Mouse (Mus musculus) thymus, postnatal 4 days (tissue): ENCODE measurements around the gene Zfp451.
"Not testable (repeated sequence)": the region's sequence is repeated elsewhere in the genome, so short reads cannot be mapped to it uniquely, and the experiment has no call there.

Source experiments
- DNase-seq: peaks from one replicate; pipeline ENCODE4 v3.0.0; 2021

Gene Zfp451

DNA sequence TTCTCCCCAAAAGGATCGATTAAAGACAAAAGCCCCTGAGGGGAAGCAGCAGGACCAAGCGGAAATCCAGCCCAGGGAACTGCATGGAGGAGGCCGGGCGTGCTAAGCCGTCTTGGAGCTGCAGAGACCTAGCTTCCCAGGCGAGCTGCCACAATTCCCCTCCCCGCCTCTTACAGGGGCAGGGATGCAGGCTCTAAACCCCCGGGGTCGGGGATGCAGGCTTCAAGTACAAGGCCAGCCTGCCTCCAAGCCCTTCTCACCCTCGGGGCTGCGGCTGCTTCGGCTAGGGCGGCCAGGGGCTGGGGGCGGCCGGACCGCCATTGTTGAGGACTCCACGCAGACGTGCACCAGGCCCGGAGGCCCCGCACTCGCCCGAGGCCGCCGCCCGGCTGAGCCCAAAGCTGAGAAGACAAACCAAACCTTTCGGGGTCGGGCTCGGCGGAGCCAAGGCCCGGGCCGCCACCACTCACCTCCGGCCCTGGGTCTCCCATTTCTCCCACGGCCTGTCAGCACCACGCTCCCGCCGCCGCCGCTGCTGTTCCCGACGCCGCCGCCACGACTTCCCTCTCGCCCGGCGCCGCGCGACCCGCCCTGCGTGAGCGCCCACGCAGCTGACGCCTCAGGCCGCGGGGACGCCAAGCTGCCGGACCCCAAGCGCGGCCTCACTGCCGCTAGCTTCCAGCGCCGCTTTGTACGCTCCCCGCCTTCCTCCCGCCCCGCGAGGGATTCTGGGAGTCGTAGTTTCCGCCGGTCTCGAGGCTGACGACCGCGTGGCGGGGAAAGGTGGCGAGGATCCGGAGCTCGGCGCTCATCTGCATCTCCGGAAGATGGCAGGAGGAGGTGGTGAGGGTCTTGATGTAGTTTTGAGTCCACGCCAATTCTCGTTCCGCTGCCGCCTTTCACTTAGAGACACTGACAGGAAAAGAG, at the start of gene Zfp451:
Gene Zfp451, minus strand, starts transcription at position 728 of the 927 bp plus-strand sequence.
- DNase-seq, result peak; percentile 93

DNA sequence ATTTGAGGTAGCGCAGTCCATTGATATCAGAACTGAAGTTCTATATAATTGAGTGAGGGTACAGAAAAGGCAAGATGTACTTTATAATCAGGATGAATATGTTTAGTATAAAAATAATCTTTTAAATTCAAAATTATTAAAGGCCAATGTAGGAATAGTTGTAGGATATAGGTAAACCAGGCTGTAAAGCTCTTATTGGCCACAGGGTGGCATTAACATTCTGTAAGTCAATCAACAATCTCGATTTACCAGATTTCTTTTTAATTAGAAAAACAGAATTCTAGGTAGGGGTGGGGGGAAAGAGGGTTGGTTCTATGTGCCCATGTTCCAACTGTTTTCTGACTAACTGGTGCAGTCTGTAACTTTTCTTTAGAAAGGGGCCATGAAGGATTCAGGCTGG, 32.4 kb upstream of the Zfp451 start:
- DNase-seq, result no peak

DNA sequence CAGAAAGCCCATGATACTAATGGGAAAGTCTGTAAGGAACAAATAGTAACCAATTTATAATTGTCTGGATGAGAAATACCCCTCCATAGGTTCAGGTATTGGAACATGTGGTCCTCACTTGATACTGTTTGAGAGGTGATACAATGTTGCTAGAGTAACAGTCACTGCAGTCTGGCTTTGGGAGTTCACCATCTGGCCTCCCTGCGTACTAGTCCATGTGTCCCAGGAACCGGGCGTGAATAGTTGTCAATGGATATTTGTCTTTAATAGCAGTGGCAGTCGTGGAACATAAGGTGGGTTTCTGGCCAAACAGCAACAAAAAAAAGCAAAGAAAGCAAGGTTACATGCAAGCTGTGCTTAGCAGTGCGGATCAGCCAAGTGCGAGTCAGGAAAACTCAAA, 29.4 kb upstream of the Zfp451 start:
- no peak for DNase-seq

DNA sequence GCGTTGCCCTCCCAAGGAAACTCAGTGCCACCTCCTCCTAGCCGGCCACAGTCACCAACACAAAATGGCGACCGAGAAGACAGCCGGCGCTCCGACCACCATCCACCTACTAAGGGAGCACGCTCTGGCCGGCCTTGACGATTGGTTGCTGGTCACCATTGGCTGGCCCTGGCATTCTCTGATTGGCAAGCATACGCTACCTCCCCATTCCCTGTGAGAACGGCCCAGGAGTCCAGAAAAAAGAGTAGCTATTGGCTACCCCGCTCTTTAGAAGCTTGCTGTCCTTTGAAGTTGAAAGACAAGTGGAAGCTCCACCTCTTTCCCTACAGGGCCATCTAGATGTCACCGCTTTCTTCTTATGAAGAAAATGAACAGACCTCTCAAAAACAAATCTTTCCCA, 24.6 kb upstream of the Zfp451 start:
- DNase-seq, result not testable (repeated sequence)

DNA sequence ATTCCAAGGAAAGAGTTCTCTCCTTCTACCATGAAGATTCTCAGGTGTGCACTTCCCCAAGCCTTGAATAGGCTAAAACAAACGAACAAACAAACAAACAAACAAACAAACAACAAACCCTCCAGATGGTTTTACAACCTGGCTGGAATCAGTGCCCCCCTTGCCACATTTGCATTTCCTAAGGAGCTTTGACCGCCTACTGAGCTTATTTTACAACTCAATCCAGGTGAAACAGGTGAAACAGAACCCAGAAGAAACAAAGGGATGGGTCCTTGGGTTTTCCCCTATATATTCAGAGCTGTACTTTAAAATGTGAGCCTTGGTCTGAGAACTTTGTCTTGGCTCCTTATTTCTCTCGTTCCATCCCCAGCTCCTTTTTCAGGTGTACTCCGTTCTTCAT, 16.2 kb upstream of the Zfp451 start:
- DNase-seq, result no peak

DNA sequence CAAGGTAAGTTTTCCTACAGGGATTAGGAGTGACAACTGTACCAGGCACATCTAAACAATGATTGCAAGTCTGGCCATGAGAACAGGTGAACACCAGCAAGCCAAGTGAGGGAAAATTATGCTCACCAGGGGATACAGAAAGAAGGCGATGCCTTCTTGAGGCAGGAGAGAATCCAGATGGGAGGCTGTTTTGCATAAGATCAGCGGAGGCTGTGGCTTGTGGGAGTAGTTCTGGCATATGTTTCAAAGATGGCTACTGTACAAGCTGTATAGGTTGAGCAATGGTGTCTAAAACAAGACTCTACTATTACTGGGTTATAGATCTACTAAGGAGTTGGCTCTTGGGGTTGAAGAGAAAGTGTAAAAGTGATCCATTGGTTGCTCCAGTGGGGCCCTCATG, 3.5 kb upstream of the Zfp451 start:
- DNase-seq, result no peak

DNA sequence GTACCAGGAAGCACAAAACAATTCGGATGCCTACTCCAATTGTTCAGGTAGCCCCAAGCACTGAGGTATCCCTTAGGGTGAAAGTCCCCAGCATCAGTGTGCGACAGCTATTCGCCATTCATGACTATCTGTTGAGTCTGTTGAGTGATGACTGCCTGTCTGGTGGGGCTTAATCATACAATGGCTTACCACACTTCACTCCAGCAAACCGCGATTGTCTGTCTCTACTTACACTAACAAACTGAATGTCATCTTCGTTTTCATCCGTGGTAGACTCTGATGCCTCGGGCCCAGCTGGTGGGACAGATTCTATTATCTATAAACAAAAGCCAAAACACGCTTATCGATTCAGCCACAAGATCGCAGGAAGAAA, 914 bp downstream of the Zfp451 start:
- no peak for DNase-seq

DNA sequence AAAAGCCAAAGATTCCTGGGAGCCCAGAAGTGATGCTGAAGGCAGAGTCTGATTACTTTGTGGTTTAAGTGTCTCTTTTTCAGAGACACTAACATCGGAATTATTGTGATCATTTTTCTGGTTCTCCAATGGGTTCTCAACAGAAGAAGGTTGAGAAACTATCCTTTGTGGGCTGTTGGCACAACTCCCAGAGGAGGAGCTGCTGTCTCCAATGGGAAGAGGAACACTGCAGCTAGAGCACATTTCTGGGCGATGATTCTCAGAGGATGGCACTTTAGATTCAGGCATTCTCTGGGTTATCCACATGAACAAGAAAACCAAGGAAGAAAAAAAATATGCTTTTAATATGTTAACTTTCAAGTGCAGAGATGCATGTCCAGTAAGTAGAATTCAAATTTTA, 11.1 kb downstream of the Zfp451 start:
- no peak for DNase-seq

DNA sequence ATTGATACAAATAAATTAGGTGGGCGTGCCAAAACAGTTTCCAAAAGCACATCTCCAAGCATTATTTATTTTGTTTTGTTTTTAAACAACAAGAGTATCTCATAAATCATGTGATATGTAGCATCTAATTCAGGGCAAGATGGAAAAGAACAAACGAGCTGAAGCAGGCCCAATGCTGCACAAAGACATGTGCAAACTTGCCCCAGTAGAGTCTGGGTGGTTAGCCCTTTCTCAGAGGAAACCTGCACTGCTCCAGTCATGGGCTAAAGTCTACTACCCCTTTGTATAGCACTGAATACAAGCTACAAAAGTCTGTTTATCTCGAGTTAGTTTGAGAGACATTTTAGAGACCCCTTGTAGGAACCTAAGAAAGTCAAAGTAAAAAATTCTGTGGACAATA, 14.8 kb downstream of the Zfp451 start:
- DNase-seq, result no peak

DNA sequence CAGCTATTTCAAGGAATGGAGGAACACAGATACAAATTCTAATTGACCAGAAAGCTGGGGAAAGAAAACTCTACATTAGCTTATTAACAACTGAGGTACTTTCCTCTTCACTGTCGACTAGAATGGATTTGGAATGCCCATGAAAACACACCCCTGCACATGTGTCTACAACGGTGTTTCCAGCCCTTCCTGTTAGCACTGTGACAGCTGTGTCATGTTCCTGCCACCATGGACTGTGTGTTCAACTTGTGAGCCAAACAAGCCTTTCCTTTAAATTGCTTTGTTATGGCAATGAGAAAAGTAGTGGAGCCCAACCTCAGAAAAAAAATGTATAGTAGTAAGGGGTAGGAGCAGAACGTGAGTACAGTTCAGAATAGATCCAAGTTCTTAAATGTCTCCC, 25.9 kb downstream of the Zfp451 start:
- DNase-seq, result no peak

DNA sequence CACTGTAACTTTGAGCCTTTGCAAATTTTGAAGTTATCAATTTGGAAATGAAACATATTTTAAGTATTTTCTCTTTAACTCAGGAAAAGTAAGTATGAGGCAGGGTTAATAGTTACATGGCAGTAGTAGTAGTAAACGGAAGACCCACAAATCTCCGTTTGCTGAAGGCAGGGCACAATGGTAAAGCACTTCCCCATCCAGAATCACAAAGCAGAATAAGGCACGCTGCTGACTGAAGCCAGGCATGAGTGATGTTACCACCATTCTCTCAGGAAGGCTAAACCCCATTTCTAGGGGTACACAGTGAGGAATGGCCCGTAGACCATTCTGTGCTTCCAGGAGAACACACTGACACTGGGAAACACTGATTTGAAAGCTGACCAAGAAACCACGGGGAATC, 26.3 kb downstream of the Zfp451 start:
- DNase-seq, result no peak

DNA sequence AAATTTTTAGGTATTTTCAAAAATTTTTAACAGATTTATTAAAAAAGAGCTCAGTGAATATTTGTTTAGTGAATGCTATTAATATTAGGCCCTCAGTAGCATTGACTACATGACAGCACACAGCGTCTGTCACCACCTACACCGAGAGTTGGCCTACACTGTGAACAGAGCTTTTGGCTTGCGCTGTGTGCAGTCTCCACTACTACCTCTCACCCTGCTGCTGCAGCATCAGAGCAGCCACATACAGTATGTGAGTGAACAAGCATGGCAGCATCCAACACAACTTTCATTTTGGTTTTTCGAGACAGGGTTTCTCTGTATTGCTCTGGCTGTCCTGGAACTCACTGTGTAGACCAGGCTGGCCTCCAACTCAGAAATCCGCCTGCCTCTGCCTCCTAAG, 29.8 kb downstream of the Zfp451 start:
- DNase-seq, result no peak

DNA sequence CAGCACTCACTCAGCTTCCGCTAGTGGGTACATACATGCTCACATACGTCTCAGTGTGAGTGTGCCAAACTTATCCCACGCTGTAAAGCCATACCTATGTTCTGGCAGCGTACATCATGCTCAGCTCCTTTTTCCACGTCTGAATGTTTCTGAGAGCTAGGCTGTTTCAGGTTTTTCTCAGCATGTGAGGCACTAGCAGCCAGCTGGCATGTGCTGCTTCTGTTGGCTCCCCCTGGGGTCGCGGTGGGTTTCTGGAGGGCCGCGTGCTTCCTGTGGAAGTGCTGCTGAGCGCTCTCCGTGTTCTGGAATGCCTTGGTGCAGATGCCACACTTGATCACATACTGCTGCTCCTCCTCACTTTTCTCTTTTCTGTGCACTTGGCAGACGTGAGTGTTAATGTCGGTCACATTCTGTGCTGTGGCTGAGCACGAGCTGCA, 38.2 kb downstream of the Zfp451 start:
- DNase-seq, result no peak

DNA sequence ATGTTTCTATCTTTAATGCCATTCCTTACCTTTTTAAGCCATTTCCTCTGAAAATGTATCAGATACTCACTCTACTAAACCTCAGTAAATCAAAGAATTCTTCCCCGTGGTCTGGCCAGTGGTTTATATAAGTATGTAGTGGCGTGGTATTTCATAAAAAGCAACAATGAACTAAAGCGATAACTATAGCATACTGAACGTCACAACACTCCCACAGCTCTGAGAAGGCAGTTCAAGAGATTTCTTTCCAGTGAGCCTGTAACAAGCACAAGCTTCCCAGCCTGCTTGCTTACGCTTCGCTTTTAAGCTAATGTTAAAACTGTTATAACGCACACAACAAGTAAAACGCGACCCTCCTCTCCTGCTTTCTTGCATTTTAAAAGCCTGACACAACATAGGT, 42.3 kb downstream of the Zfp451 start:
- DNase-seq, result no peak

DNA sequence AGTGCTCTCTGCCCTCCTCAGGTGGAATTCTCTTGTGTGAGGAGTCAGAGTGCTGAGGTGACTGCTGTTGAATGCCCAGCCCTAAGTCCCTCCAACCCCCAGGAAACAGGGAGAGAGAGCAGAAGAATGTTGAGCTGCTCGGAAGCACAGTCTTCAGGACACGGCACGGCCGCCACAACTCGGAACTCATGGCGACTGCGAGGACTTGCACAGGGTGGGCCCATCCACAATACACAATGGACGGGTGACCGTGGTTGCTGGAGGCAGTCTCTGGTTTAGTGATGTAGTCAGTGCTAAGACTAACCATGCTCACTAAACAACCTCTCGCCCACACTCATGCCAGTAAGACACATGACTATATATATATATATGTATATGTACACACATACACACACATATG, 42.8 kb downstream of the Zfp451 start:
- DNase-seq, result no peak

DNA sequence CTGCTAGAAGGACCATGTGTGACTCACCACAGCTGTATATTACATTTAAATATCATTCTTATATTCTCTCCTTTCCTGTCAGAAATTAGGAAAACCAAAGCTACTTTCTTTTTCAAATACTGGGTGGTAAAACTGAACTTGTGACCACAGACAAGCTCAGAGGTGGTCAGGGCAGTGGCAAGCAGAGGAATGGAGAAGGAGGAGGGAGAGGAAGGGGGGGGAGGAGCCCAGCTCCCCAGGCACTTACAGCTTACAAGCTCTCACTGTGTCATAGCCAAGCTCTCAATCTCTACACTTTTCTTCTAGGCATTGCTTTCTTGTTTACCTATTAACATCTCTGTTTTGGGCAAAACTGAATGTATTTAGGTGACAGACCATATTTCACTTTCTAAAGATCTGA, 45.6 kb downstream of the Zfp451 start:
- no peak for DNase-seq

DNA sequence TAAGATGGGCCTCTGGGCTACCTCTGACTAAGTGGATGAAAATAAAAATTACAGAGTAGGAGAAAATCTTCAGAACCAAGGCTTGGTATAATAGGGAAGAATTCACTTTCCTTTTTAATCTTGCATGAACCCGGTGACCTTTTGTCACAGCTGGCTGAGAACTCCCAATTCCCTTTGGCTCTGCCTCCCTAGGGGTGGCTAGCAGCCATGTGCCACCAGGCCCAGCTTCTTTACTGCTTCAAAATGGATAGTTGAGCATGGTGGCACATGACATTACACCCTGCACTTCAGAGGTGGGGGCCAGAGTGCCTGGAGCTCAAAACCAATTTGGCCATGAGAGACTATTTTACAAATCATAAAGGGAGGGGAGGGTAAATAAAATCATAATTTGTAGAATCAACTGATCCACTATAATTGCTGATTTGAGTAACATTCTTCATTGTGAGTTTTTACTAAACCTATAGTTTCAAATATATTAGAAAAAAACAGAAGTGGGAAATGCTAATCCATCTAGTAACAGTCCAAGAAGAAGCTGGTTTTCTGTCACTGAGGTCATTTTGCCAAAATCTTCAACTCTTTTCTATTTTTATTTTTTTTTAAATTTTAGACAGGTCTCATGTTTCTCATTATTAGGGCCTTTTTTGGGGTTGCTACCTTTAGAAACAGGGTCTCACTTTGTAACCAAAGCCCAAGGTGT, 46.2 kb downstream of the Zfp451 start:
- no peak for DNase-seq

DNA sequence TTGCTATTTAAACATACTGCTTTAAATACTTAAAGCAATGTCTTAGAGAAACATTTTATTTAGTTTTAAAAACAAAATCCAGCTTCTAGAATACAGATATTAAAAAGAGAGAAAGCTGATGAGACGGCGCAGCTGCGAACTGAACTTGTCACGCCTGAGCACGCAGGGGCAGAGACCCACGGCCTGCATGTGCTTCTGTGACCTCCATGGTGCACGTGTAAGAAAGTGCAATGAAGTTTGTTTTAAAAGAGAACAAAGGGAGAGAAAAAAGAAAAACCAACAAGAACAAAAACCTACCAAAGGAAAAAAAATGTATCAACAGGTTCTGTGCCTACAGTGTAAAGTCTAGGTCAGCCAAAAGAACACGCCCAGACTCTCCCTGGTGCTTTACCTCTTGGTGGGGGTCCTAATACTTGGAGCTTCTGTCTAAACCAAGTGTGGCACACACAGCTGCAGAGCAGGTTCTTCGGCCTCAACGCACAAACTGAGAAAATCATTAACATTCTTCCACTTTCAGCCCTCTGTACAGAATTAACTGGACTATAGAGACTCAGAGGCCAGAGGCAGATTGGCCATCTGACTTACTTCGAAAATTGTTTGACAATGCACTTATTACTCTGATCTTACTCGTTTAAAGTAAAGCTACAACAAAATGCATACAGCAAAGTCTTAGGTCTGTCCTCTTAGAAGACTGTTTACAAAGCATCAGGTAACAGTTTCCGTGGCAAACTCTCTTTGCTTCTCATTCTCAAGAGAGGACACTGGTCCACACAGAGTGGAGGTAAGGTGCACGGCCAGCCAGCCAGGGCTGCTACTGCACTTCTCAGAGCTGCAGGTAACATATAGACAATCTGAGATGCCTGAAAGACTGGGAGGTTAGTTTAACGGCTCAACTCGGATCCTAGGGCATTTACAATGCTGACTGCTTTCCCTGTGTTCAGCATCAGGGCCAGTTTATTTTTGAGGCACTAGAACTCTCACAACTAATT, 47.6 kb downstream of the Zfp451 start:
- DNase-seq, result no peak

DNA sequence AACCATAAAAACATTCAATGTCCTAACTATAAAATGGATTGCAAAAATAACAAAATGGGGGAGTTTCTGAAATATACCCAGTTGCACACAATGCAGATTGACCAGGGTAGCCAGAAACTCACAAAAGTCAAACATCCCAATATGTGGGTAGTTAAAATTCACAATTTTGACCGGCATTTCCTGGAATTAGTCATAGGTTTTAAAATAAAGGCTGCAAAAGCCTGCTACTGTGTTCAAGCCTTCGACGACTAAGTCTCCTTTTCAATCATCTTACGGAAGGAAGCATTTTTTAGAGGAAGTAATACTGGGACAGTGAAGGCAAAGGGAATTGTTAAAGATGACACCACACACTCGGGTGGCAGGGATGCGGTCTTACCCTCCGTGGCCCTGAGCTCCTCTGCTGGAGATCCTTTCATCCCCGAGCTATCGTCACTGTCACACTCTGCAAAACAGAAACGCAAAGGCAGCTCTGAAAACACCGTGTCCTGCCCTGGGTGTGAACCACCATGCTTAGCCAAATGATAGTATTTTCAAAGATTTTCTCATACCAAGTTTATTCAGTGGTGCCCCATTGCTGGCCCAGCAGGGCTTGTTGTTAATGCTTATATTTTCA, 48.8 kb downstream of the Zfp451 start:
- no peak for DNase-seq

DNA sequence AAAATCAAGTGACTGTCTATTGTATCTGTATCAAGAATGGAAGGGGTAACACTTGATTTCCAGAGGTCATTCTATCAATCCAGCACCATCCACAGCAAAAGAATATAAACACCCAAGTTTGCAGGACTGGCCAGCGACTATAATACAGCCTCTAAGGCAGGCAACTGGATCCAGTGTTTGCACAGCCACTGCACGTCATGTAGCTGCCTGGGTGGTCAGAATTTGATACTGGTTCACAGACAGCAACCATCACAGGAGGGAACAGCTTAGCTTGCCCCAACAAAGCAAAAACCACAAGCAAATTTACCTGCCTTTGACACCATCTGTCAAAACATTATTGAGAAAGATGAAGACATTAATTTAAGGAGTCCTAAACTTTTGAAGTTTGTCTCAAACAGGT, 50.6 kb downstream of the Zfp451 start:
- DNase-seq, result no peak

DNA sequence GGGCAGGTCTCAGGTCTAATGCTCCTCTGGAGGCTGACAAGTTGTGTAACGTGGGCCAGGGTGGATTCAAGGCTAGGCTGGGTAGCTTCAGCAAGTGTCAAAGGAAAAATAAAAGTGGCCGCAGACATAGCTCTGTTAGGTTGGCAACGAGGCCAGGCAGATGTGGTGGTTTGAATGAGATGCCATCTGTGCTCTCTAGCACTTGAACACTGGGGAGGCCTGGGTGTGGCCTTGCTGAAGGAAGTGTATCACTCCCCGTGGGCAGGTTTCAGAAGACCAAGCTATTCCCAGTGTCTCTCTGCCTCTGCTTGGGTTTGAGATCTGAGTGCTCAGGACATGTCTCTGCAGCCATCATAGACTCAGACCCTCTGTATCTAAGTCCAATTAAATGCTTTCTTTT, 55.9 kb downstream of the Zfp451 start:
- peak; percentile 25 for DNase-seq

DNA sequence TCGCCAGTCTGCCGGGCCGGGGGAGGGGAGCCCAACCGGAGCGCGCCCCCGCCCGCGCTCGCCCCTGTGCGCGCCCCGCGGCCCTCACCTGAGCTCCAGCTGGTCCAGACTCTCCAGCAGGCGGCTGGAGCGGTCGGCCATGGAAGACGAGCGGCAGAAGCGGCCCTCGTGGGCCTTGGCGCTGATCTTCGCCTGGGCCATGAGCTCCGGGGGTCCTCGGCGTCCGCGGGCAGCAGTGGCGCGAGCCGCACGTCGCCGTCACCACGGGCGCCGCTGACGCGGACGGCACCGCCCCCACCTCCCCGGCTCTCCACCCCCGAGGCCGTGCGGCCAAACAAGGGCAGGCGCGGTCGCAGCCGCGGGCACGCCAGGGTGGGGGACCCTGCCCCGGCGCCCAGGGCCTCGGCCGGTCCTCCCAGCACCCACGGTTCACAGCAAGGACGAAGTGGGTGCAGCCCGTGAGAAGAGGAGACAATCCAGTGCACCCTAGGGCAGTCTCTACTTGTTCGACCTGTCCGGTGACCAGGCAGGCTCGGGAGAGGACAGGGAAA, 56.8 kb downstream of the Zfp451 start, which contains the start of gene Bag2:
Gene Bag2, minus strand, starts transcription at position 305 of the 551 bp plus-strand sequence.
- DNase-seq, result peak; percentile 69
